Mouse (Mus musculus) liver, embryonic 16.5 days (tissue): ENCODE measurements around the gene Mettl16. TPM values are rescaled to one million over a fixed set of nuclear protein-coding genes. Genes with fewer than 3 reads are reported as not detected.
A peak's percentile ranks its signal among the peaks of the same experiment; 100 is the strongest.

Experiments
- ATAC-seq: fragments of 200-750 bp; cut with Nextera tagmentation; 2 replicates; pipeline ENCODE4 v1.8.0; 2017; ENCODE audit warnings: low read depth, mild to moderate bottlenecking, moderate number of reproducible peaks, moderate library complexity
- H3K27ac ChIP-seq: fragments of 300-500 bp; sonication (generic); 2 replicates; pipeline ENCODE4 v1.5.1; 2014; ENCODE audit warnings: mild to moderate bottlenecking, low read length
- H3K27me3 ChIP-seq: fragments of 300-500 bp; sonication (generic); 2 replicates; pipeline ENCODE4 v1.6.1; 2014; ENCODE audit warnings: low read depth, low read length, mixed read lengths; ENCODE audit not compliant: control insufficient read depth, insufficient read depth
- H3K36me3 ChIP-seq: fragments of 300-500 bp; sonication (generic); 2 replicates; pipeline ENCODE4 v1.6.1; 2014; ENCODE audit warnings: mild to moderate bottlenecking; ENCODE audit not compliant: control insufficient read depth, insufficient read depth
- H3K4me1 ChIP-seq: fragments of 300-500 bp; sonication (generic); 2 replicates; pipeline ENCODE4 v1.6.1; 2014; ENCODE audit warnings: low read depth, low read length, mixed read lengths; ENCODE audit not compliant: control insufficient read depth
- H3K4me2 ChIP-seq: fragments of 300-500 bp; sonication (generic); 2 replicates; pipeline ENCODE4 v1.6.1; 2014; ENCODE audit warnings: low read depth, low read length, mixed read lengths
- H3K4me3 ChIP-seq: fragments of 300-500 bp; sonication (generic); 2 replicates; pipeline ENCODE4 v1.5.1; 2014; ENCODE audit warnings: low read depth, mild to moderate bottlenecking, low read length
- H3K9ac ChIP-seq: fragments of 300-500 bp; sonication (generic); 2 replicates; pipeline ENCODE4 v1.6.1; 2014; ENCODE audit warnings: low read depth, low read length
- H3K9me3 ChIP-seq: fragments of 300-500 bp; sonication (generic); replicated peaks from 2 replicates; pipeline ENCODE4 v1.6.1; 2016; ENCODE audit warnings: low read length; ENCODE audit not compliant: control insufficient read depth
- WGBS: fragments of 180-500 bp; shearing (Covaris S2); extraction: QIAGEN DNeasy Blood & Tissue Kit; methylation state at CpG from one replicate; pipeline ENCODE4 v1.1.7; 2014; ENCODE audit not compliant: insufficient replicate concordance; 5-methylcytosine and 5-hydroxymethylcytosine counted together
- polyA plus RNA-seq: library from polyadenylated mRNA; unstranded; fragments of >200 nt; fragmentation: Nextera tagmentation; extraction: Ambion mirVana; gene quantifications from 2 replicates; pipeline ENCODE4 v1.2.1, GENCODE M21; 2015

Mettl16 gene
- polyA plus RNA-seq, 1 experiment from 2014 or later, result 15.5 TPM

DNA sequence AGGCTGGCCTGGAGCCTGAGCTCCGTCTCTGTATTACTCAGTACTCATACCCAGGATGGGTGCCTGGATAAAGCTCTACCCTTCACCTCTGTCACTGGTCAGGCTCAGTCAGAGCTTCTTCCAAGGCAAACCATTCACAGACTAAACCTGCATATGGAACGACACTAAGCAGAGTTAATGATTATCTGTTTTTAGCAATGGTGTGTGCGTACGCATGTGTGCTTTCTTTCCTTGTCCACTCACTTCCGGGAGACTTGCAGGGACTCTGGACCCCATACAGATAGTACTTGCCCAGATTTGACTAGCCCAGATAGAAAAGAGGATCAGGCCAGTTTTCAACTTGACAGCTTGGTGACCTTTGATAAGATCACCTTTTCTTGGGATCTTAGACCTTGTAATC, 56.1 kb downstream of the Mettl16 start:
- Histone ChIP-seq H3K4me1 (peaks cover 47% of the 10 kb centered on the region), H3K9ac (no peak overlapping the region), H3K36me3 (no peaks in the 10 kb centered on the region; the same call in 1 of the 2 replicates), H3K4me3 (no peak overlapping the region), H3K27me3 (no peaks in the 10 kb centered on the region), H3K4me2 (no peak overlapping the region; the same call in 1 of the 2 replicates), H3K27ac (peak overlapping the region; percentile 74), H3K9me3 (no peaks in the 10 kb centered on the region)
- ATAC-seq, result no peak
- WGBS, result 65% methylated on average over 5 of the region's 5 CpGs

- H3K4me1 ChIP-seq, result peaks cover 54% of the 10 kb centered on the region
- no peak overlapping the region for H3K27ac ChIP-seq
- H3K4me2 ChIP-seq, result no peak overlapping the region
Observed at GRCm38 (mm10) chr11:74827791-74828403, 57.3 kb downstream of the Mettl16 start.

GRCm38 (mm10) chr11:74828404-74828931, 57.8 kb downstream of the Mettl16 start:
- H3K4me1 ChIP-seq, result peaks cover 60% of the 10 kb centered on the region

More at GRCm38 (mm10) chr11:74827791-74828403, 57.3 kb downstream of the Mettl16 start:
- Histone ChIP-seq H3K27me3 (no peaks in the 10 kb centered on the region), H3K9ac (no peak overlapping the region), H3K36me3 (no peaks in the 10 kb centered on the region; the same call in 1 of the 2 replicates), H3K4me3 (no peak overlapping the region), H3K9me3 (no peaks in the 10 kb centered on the region)
- ATAC-seq, result no peak
- WGBS, result 55% methylated on average over 7 of the region's 7 CpGs

GRCm38 (mm10) chr11:74828965-74829550, 58.4 kb downstream of the Mettl16 start:
- WGBS, result 22% methylated on average over 11 of the region's 11 CpGs
- Histone ChIP-seq H3K9ac (peak overlapping the region; percentile 86), H3K27ac (peak overlapping the region; percentile 95)

More at GRCm38 (mm10) chr11:74828404-74828931, 57.8 kb downstream of the Mettl16 start:
- ATAC-seq, result no peak
- WGBS, result 57% methylated on average over 2 of the region's 2 CpGs
- H3K4me3 ChIP-seq, result no peak overlapping the region
- H3K27me3 ChIP-seq, result no peaks in the 10 kb centered on the region
- no peaks in the 10 kb centered on the region for H3K9me3 ChIP-seq
- H3K9ac ChIP-seq, result no peak overlapping the region
- no peak overlapping the region for H3K27ac ChIP-seq
- H3K36me3 ChIP-seq, result no peaks in the 10 kb centered on the region; the same call in 1 of the 2 replicates
- H3K4me2 ChIP-seq, result no peak overlapping the region

DNA sequence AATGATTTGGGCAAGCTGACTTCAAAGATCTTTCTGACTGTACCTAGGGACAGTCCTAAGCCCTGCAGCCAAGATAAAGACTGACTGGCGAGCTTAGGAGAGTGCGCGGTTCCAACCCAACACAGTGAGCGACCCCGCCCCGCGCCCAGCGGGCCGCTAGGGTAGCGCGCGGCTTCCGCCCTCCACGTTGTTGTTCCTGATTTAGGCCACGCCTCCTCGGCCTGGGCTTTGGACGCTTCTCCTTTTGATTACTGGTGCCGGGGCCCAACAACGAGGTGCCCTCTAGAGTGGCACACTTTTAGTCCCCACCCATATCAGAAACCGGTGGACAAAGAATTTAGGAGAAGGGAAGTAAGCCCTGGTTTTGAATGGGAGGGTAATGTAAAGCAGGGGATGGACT, 59.2 kb downstream of the Mettl16 start:
- H3K4me2 ChIP-seq, result peak overlapping the region; percentile 100
- no peaks in the 10 kb centered on the region for H3K27me3 ChIP-seq
- peak overlapping the region; percentile 95 for H3K27ac ChIP-seq
- H3K4me3 ChIP-seq, result peak overlapping the region; percentile 85
- no peaks in the 10 kb centered on the region for H3K9me3 ChIP-seq
- peak overlapping the region; percentile 86 for H3K9ac ChIP-seq
- H3K36me3 ChIP-seq, result no peaks in the 10 kb centered on the region
- H3K4me1 ChIP-seq, result peaks cover 73% of the 10 kb centered on the region
- peak; percentile 41 for ATAC-seq
- 0% methylated on average over 20 of the region's 20 CpGs for WGBS

More at GRCm38 (mm10) chr11:74828965-74829550, 58.4 kb downstream of the Mettl16 start:
- no peaks in the 10 kb centered on the region for H3K9me3 ChIP-seq
- H3K36me3 ChIP-seq, result no peaks in the 10 kb centered on the region
- no peak for ATAC-seq
- H3K27me3 ChIP-seq, result no peaks in the 10 kb centered on the region
- peak overlapping the region; percentile 85 for H3K4me3 ChIP-seq
- peak overlapping the region; percentile 100 for H3K4me2 ChIP-seq
- peaks cover 66% of the 10 kb centered on the region for H3K4me1 ChIP-seq

DNA sequence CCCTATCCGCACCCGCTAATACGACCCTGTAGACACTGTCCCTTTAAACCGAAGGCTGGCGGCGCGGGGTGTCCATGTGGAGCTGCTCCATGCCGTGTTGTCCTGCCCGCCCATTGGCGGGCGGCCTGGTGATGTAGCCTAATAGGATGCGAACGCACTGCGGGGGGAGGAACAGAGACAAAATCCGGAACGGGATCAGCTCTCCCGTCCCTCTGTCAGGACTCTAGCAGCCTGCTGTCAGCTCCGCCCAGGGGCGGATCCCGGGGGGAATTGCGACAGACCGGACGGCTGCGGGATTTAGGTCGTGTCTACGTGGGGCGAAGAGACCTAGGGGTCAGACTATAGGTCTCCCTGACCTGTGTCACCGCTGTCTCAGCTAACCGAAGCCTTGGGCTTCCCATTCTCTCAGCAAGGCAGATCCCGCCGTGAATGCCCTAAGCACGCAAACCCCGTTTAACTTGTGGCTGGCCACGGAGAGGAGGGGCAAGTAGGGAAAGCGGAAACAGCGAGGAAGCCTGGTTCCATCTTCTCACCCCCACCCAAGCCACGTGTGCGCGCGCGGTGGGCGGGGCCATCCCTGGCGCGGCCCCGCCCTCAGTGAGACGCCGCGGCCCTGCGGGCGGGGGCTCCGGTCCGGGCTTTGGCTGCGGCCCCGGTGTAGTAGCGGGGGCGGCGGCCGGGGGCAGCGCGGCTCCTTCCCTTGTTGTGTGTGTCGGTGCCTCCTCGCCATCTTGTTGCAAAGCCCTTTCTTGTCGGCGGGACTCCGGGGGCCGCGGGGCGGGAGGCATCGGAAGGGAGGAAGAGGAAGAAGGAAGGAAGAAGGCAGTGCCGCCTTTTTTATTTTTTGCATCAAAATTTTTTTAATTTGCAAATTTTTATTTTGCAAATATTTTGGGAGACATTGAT, 59.9 kb downstream of the Mettl16 start, which contains the start of gene Mnt:
Mnt (plus strand) TSS at position 665 of the 906 bp plus-strand sequence.
- Histone ChIP-seq H3K9ac (peak within 1 kb of the TSS; percentile 86), H3K4me1 (peaks cover 77% of the 10 kb centered on the region), H3K27ac (peak within 1 kb of the TSS; percentile 95), H3K4me2 (peak within 1 kb of the TSS; percentile 100), H3K4me3 (peak within 1 kb of the TSS; percentile 85), H3K9me3 (no peaks in the 10 kb centered on the region), H3K27me3 (no peaks in the 10 kb centered on the region), H3K36me3 (no peaks in the 10 kb centered on the region)
- peak; percentile 73 for ATAC-seq
- under 1% methylated on average over 70 of the region's 70 CpGs for WGBS

GRCm38 (mm10) chr11:74831191-74831605, 60.6 kb downstream of the Mettl16 start:
- Histone ChIP-seq H3K9me3 (no peaks in the 10 kb centered on the region), H3K4me1 (peaks cover 78% of the 10 kb centered on the region), H3K27me3 (no peaks in the 10 kb centered on the region), H3K27ac (peak overlapping the region; percentile 95), H3K4me2 (peak overlapping the region; percentile 100), H3K36me3 (no peaks in the 10 kb centered on the region), H3K4me3 (peak overlapping the region; percentile 85), H3K9ac (peak overlapping the region; percentile 86)
- no peak for ATAC-seq
- under 1% methylated on average over 35 of the region's 35 CpGs for WGBS

GRCm38 (mm10) chr11:74831606-74832451, 61.2 kb downstream of the Mettl16 start:
- peaks cover 79% of the 10 kb centered on the region for H3K4me1 ChIP-seq
- under 1% methylated on average over 61 of the region's 61 CpGs for WGBS

More at GRCm38 (mm10) chr11:74831606-74832451, 61.2 kb downstream of the Mettl16 start:
- ATAC-seq, result peak; percentile 81
- H3K9me3 ChIP-seq, result no peaks in the 10 kb centered on the region
- H3K27me3 ChIP-seq, result no peaks in the 10 kb centered on the region
- H3K9ac ChIP-seq, result peak overlapping the region; percentile 86
- no peaks in the 10 kb centered on the region for H3K36me3 ChIP-seq
- H3K27ac ChIP-seq, result peak overlapping the region; percentile 95
- H3K4me2 ChIP-seq, result peak overlapping the region; percentile 100
- peak overlapping the region; percentile 85 for H3K4me3 ChIP-seq
